Mouse (Mus musculus) midbrain, postnatal 0 days (tissue): ENCODE results near the gene Vmn2r7. TPM values are rescaled to one million over a fixed set of nuclear protein-coding genes. Genes with fewer than 3 reads are reported as not detected.
"Not testable (repeated sequence)": the region's sequence is repeated elsewhere in the genome, so short reads cannot be mapped to it uniquely, and the experiment has no call there.

Source experiments
- ATAC-seq: fragments of 200-750 bp; cut with Nextera tagmentation; 2 replicates; pipeline ENCODE4 v1.8.0; 2017; ENCODE audit warnings: moderate number of reproducible peaks, mild to moderate bottlenecking, moderate TSS enrichment, moderate library complexity; ENCODE audit not compliant: low FRiP score
- DNase-seq: peaks from one replicate; pipeline ENCODE4 v3.0.0-alpha.2; 2015; ENCODE audit warnings: low spot score
- H3K27ac ChIP-seq: fragments of 300-500 bp; sonication (generic); 2 replicates; pipeline ENCODE4 v1.5.1; 2014; ENCODE audit warnings: low read depth, mild to moderate bottlenecking, low read length, mixed read lengths
- H3K27me3 ChIP-seq: fragments of 300-500 bp; sonication (generic); 2 replicates; pipeline ENCODE4 v1.6.1; 2014; ENCODE audit warnings: low read length, control low read depth, mixed read lengths; ENCODE audit not compliant: insufficient read depth
- H3K36me3 ChIP-seq: fragments of 300-500 bp; sonication (generic); 2 replicates; pipeline ENCODE4 v1.6.1; 2014; ENCODE audit warnings: low read length, control low read depth, mixed read lengths; ENCODE audit not compliant: insufficient read depth
- H3K4me1 ChIP-seq: fragments of 300-500 bp; sonication (generic); 2 replicates; pipeline ENCODE4 v1.6.1; 2014; ENCODE audit warnings: mild to moderate bottlenecking, control low read depth, antibody characterized with exemption, low read length, mixed read lengths; ENCODE audit not compliant: insufficient read depth
- H3K4me2 ChIP-seq: fragments of 300-500 bp; sonication (generic); 2 replicates; pipeline ENCODE4 v1.6.1; 2014; ENCODE audit warnings: low read depth, mild to moderate bottlenecking, low read length, mixed read lengths; ENCODE audit not compliant: poor library complexity, severe bottlenecking
- H3K4me3 ChIP-seq: fragments of 300-500 bp; sonication (generic); 2 replicates; pipeline ENCODE4 v1.5.1; 2014; ENCODE audit warnings: low read depth, mild to moderate bottlenecking, low read length, moderate library complexity
- H3K9ac ChIP-seq: fragments of 300-500 bp; sonication (generic); replicated peaks from 2 replicates; pipeline ENCODE4 v1.6.1; 2014; ENCODE audit warnings: mild to moderate bottlenecking, low read length, moderate library complexity, mixed read lengths; ENCODE audit not compliant: poor library complexity, severe bottlenecking
- H3K9me3 ChIP-seq: fragments of 300-500 bp; sonication (generic); 2 replicates; pipeline ENCODE4 v1.6.1; 2016; ENCODE audit warnings: low read length, control low read depth
- WGBS: fragments of 180-500 bp; shearing (Covaris S2); extraction: QIAGEN DNeasy Blood & Tissue Kit; methylation state at CpG from one replicate; pipeline ENCODE4 v1.1.7; 2014; 5-methylcytosine and 5-hydroxymethylcytosine counted together
- polyA plus RNA-seq: library from polyadenylated mRNA; unstranded; fragments of >200 nt; fragmentation: Nextera tagmentation; extraction: Ambion mirVana; gene quantifications from 2 replicates; pipeline ENCODE4 v1.2.1, GENCODE M21; 2015
- total RNA-seq: library from RNA; depleted of rRNA; stranded (reverse); fragments of >200 nt; gene quantifications from 2 replicates; pipeline ENCODE4 v1.2.3, GENCODE M21; 2014

Gene Vmn2r7
- total and polyA plus RNA-seq, 2 experiments from 2014 or later: not detected

- H3K36me3 ChIP-seq, DNase-seq, H3K4me3 ChIP-seq, ATAC-seq, H3K4me2 ChIP-seq, H3K27me3 ChIP-seq, H3K9me3 ChIP-seq, H3K4me1 ChIP-seq, H3K27ac ChIP-seq, H3K9ac ChIP-seq: not testable (repeated sequence)
- WGBS: 89% methylated on average over 1 of the region's 1 CpGs
Measured at GRCm38 (mm10) chr3:64676069-64676468, 168.5 kb downstream of the Vmn2r7 start.
